Mouse (Mus musculus) thymus, adult 2 months (tissue): ENCODE results near the gene Peli1.

Experiments
- CTCF ChIP-seq: fragments of 200-500 bp; IDR thresholded peaks from 2 replicates; pipeline ENCODE4 v1.5.1; 2012; ENCODE audit warnings: mild to moderate bottlenecking, control low read depth, low read length, moderate library complexity, borderline replicate concordance; ENCODE audit not compliant: control insufficient read depth, poor library complexity, insufficient read depth; ENCODE audit errors: extremely low read depth
- POLR2A ChIP-seq: fragments of 200-500 bp; IDR thresholded peaks from 2 replicates; pipeline ENCODE4 v1.6.1; 2012; ENCODE audit warnings: mild to moderate bottlenecking, low read length, control low read depth, moderate library complexity; ENCODE audit not compliant: control insufficient read depth, poor library complexity, insufficient read depth; ENCODE audit errors: extremely low read depth

GRCm38 (mm10) chr11:21176491-21176890 is 85.4 kb downstream of the Peli1 start:
- TF ChIP-seq CTCF: no peak
- no peak for TF ChIP-seq POLR2A
